Mouse (Mus musculus) layer of hippocampus, postnatal 25 days (tissue): Measurements from ENCODE around the gene Gm21887. TPM values are rescaled to one million over a fixed set of nuclear protein-coding genes. Genes with fewer than 3 reads are reported as not detected.
A peak's percentile ranks its signal among the peaks of the same experiment; 100 is the strongest.
"Not testable (repeated sequence)": the region's sequence is repeated elsewhere in the genome, so short reads cannot be mapped to it uniquely, and the experiment has no call there.

Experiments
- DNase-seq, 2 experiments: peaks; one replicate each; pipeline ENCODE4 v3.0.0; 2022; ENCODE audit warnings: mixed read lengths in 2 of 2, low spot score in 1 of 2; ENCODE audit errors: extremely low spot score in 1 of 2
- total RNA-seq, 2 experiments: library from RNA; stranded (reverse); gene quantifications; 2 replicates each; pipeline ENCODE4 v1.2.3; 2021

Gm21887 gene
- total RNA-seq, 2 experiments from 2014 or later, result 65.7 to 260 TPM

DNA sequence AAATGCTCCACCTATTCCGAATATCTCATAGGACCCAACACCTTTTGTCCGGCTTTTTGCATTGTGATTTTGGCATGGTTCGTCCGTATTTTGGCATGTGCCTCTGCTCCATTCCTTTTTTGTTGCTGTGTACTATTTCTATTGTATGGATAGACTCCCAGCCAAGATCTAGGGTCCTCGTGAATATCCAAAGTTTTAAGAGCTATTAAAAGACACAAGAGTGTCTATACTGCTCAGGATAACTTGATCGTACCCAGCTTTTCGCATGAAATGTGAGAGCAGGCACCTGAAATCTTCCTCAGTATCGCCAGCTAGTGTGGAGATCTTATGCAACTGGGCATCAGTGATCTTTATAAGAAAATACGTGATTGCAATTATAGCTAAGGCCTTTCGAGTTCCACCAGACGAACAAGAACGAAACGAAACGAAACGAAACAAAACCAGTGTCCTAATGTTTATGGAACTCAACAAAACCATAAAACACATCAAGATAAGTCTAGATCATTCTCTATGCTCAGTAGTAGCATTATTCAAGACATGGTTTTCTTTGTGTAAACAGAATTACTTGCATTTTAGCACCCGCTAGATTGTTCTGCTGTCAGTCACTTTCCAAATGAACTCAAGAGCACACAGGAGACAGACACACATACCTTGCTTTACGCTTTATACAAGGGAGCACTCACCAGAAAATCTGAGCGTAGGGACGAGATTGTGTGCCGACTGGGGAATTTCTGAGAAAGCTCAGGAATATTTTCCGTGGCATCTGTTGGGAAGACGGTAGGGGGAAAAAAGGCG is 26.7 kb upstream of the Gm21887 start:
- DNase-seq, result peak in 1 of 2 experiments; percentile 18

DNA sequence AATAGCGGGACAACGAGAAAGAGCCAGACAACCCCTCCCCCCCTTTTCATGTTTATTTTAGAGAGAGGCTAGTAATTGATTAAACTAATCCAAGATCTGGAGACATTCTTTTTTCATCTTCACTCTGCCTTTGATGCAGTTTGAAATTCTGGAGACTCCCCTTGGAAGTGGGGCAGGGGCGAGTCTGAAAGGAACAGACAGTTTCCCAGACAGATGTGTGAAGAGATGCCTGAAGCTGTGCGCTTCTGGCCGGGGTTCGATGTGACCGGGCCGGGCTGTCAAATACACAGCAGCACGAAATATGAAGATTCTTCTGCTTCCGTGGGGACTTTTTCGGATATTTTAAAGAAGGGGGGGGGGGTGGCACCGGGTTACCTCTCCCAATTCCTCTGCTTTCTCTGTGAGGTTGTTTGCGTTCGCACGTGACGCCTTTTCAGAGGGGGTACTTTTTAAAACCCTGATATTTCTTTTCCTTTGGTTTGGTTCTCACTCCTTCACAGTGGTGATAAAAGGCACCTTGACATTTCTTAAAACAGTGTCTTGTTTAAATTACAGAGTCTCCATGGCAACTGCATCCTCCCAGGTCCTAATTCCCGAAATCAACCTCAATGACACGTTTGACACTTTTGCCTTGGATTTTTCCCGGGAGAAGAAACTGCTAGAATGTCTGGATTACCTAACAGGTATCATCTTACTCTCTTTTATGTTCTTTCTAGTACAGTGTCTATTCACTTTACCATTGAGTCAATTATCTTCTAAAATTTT is 25.9 kb upstream of the Gm21887 start:
- peak in 1 of 2 experiments; percentile 21 for DNase-seq

DNA sequence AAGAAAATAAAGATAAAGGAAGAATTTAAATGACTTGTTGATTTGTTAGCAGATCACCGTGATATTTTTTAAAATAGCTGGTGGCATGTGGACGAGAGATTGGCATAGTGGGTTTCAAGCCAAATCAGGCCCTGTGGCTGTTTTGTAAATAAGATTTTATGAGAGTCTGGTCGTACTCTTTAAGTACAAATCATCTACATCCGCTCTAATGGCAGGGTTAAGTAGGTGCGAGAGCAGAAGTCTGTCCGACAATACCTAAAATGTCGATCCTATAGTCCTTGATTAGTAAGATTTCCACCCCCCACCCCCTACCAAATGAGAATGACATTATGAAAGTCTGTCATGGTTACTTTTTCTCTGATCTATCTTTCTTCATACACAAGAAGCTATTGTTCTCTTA is 25.1 kb upstream of the Gm21887 start:
- DNase-seq, result peak in 1 of 2 experiments; percentile 9

DNA sequence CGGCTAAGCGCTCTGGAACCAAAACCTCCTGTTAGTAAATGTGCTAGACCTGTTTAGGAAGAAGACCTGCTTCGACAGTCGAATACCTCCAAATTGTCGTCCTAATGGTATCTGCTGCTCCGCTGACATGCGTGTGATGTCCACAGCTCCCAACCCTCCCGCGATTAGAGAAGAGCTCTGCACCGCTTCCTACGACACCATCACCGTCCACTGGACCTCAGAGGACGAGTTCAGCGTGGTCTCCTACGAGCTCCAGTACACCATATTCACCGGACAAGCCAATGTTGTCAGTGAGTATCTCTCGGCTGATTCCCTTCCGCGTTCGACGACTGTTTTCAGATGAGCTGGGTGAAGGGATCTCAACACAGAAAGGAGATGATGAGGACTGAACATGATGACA is 24.6 kb upstream of the Gm21887 start:
- DNase-seq, result peak in 1 of 2 experiments; percentile 42

DNA sequence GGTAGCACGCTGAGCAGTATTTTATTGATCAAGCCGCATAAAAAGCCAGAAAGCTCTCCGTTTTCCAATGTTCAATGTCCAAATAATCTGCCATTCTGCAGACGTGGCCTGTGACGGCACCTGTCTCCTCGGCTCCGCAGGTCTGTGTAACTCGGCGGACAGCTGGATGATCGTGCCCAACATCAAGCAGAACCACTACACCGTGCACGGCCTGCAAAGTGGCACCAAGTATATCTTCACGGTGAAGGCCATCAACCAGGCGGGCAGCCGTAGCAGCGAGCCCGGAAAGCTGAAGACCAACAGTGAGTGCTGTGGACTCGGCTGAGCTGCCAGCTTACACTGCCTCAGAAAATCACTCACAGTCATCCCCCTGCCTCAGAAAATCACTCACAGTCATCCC is 23.7 kb upstream of the Gm21887 start:
- DNase-seq, result peak in 1 of 2 experiments; percentile 43

DNA sequence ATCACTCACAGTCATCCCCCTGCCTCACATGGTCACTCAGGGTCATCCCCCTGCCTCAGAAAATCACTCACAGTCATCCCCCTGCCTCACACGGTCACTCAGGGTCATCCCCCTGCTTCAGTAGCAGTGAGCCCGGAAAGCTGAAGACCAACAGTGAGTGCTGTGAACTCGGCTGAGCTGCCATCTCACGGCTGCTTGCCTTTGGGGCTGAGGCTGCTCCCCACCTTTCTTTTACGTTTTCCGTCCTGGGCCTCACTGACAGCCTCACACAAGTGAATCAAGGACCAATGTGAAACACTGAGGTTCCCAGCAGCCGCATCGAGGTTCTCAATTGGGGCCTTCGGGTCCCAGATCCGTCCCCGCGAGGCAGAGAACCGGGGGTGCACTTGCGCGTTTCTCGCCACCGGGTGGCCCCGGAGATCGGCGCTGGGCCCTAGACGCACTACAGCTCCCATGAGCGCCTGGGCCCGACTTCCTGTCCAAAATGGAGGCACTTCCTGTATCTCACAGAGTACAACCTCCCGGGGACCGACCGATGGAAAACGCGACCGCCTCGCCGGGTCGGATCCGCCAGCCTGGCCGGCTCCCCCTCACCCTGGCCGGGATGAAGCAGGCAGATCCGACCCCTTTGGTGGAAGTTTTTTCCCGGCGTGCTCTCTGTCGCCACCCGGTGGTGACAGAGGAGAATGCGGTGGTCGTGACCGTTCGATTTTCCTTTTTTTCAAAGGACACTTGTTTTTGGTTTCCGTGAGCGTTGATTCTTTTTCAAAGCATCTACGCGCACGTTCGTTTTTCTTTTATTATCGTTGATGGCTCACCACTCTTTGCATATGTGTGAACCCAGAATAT is 22.7 kb upstream of the Gm21887 start:
- DNase-seq, result peak; percentile 77 to 97

DNA sequence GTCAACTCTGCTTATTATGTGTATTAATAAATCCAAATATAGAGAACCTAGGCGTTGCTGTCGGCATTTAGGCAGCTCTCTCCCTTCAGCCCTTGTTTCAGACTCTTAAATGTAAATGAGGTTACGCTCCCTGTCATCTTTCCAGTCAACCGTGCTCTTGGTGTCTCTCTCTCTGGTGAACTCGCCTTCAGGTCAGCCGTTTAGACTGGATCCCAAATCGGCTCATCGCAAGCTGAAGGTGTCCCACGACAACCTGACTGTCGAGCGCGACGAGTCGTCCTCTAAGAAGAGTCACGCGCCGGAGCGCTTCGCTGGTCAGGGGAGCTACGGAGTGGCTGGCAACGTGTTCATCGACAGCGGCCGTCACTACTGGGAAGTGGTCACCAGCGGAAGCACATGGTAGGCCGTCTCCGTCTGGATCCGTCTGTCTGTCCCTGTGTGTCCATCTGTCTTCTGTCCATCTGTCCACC is 22.1 kb upstream of the Gm21887 start:
- DNase-seq, result peak; percentile 56 to 73

DNA sequence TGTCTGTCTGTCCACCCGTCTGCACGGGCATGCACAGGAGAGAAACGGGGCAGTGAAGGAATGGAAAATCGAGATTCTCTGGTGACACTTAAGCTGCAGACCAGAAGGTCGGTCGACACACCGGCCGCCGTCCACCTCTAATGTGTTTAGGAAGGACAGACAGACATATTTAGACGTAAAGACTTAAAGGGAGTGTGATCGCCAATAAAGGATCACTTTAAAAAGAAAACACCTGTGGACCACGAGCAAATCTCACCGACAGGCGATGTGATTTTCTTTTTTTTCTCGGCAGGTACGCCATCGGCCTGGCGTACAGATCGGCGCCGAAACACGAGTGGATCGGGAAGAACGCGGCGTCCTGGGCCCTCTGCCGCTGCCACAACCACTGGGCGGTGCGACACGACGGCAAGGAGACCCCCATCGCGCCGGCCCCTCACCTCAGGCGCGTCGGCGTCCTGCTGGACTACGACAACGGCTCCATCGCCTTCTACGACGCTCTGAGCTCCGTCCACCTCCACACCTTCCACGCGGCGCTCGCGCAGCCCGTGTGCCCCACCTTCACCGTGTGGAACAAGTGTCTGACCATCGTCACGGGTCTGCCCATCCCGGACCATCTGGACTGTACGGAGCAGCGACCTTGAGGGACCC is 20.8 kb upstream of the Gm21887 start:
- DNase-seq, result peak in 1 of 2 experiments; percentile 65

DNA sequence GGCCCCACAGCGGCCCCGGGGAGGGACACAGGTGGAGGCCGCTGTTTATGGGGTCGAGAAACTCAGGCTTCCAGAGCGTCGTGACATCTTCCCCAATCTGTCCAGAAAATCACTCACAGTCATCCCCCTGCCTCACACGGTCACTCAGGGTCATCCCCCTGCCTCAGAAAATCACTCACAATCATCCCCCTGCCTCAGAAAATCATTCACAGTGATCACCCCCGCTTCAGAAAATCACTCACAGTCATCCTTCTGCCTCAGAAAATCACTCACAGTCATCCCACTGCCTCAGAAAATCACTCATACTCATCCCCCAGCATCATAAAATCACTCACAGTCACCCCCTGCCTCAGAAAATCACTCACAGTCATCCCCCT is 20.3 kb upstream of the Gm21887 start:
- DNase-seq, result not testable (repeated sequence)

DNA sequence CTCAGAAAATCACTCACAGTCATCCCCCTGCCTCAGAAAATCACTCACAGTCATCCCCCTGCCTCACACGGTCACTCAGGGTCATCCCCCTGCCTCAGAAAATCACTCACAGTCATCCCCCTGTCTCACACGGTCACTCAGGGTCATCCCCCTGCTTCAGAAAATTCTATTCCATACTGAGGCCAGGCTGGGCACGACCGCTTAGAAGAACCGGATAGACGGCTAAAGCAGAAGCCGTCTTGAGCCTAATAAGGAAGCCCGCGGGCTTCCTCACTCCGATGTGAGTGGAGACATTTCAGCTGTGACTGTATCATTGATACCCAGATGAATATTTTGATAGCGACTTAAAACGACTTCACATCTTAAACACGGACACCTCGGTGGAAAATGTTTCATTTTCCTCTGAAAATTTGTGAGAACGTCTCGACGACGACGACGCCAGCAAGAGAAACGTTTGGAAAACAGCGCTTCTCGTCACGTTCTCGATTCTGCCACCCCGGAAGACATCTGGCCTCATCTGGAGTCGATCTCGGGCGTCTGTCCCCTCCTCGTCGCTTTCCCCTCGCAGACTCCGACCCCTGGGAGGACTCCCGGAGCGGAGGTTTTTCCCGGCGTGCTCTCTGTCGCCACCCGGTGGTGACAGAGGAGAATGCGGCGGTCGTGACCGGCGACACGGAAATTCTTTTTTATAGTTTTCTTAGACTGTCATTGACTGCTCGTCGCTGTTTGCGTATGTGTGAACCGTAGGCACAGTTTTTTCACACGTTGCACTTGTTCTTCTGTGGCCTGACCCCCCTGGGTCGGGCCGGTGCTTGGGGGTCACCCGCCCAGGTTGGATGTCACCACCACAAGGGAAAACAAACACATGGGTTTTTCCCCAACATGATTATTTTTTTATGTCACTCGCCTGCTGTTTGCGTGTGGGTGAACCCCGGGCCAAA is 19.5 kb upstream of the Gm21887 start:
- peak; percentile 90 to 92 for DNase-seq

DNA sequence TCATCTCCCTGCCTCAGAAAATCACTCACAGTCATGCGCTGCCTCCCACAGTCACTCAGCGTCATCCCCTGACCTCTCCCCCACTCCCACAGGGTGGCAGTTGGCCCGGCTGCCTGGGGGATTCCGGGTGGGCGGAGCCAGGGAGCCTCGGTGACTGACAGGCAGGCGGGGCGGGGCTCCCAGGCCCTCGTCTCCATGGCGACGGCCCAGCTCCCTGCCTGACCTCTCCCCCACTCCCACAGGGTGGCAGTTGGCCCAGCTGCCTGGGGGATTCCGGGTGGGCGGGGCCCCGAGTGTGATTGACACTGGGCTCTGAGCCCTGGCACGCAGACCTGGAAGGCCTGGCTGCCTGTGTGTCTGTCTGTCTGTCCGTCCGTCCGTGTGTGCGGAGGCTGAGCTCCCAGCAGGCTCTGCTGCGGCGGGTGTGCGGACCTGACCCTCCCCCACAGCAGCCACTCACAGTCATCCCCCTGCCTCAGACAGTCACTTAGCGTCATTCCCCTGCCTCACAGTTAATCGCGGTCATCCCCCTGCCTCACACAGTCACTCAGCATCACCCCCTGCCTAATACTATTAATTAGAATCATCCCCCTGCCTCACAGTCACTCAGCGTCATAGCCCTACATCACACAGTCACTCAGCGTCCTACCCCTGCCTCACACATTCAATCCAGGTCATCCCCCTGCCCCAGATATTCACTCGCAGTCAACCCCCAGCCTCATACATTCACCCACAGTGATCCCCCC is 18.2 kb upstream of the Gm21887 start:
- DNase-seq, result peak; percentile 77 to 100

DNA sequence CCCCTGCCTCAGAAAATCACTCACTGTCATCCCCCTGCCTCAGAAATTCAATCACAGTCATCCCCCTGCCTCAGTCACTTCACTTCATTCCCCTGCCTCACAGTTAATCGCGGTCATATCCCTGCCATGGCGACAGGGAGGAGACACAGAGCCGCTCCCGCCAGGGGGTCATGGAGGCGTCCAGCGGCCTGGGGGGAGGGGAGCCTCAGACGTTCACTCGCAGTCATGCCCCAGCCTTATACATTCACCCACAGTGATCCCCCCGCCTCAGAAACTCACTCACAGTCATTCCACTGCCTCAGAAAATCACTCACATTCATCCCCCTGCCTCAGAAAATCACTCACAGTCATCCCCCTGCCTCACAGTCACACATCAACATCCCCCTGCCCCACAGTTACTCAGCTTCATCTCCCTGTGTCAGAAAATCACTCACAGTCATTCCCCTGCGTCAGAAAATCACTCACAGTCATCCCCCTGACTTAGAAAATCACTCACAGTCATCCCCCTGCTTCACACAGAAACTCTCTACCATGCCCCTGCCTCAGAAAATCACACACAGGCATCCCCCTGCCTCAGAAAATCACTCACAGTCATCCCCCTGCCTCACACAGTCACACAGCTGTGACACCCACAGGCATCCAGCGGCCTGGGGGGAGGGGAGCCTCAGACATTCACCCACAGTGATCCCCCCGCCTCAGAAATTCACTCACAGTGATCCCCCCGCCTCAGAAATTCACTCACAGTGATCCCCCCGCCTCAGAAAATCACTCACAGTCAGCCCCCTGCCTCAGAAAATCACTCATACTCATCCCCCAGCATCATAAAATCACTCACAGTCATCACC is 17.2 kb upstream of the Gm21887 start:
- DNase-seq, result peak in 1 of 2 experiments; percentile 24

DNA sequence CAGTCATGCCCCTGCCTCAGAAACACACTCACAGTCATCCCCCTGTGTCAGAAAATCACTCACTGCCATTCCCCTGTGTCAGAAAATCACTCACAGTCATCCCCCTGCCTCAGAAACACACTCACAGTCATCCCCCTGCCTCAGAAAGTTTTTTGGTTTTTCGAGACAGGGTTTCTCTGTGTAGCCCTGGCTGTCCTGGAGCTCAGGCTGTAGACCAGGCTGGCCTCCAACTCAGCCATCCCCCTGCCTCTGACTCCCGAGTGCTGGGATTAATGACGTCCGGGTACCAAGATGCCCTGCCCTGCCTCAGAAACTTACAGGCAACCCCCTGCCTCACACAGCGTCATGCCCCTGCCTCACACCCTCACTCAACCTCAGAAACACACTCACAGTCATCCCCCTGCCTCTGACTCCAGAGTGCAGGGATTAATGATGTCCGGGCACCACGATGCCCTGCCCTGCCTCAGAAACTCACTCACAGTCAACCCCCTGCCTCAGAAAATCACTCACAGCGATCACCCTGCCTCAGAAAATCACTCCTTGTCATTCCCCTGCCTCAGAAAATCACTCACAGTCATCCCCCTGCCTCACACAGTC is 16.4 kb upstream of the Gm21887 start:
- DNase-seq, result peak in 1 of 2 experiments; percentile 28

DNA sequence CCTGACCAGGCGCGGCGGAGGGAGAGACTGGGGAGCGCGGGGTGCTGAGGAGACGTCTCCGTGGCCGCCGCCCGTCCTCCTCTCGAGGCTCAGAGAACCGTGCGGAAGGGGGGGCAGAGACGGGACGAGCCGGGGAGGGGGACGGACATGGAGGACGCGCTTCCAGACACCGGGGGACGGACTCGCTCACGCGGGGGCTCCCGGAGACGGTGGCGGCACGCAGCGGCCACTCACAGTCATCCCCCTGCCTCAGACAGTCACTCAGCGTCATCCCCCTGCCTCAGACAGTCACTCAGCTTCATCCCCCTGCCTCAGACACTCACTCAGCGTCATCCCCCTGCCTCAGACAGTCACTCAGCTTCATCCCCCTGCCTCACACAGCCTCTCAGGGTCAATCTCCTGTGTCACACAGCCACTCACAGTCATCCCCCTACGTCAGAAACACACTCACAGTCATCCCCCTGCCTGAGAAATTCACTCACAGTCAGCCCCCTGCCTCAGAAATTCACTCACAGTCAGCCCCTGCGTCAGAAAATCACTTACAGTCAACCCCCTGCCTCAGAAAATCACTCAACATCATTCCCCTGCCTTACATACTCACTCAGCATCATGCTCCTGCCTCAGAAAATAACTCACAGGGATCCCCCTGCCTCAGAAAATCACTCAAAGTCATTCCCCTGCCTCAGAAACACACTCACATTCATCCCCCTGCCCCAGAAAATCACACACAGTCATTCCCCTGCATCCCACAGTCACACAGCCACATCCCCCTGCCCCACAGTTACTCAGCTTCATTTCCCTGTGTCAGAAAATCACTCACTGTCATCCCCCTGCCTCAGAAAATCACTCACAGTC is 15.2 kb upstream of the Gm21887 start:
- peak in 1 of 2 experiments; percentile 63 for DNase-seq

DNA sequence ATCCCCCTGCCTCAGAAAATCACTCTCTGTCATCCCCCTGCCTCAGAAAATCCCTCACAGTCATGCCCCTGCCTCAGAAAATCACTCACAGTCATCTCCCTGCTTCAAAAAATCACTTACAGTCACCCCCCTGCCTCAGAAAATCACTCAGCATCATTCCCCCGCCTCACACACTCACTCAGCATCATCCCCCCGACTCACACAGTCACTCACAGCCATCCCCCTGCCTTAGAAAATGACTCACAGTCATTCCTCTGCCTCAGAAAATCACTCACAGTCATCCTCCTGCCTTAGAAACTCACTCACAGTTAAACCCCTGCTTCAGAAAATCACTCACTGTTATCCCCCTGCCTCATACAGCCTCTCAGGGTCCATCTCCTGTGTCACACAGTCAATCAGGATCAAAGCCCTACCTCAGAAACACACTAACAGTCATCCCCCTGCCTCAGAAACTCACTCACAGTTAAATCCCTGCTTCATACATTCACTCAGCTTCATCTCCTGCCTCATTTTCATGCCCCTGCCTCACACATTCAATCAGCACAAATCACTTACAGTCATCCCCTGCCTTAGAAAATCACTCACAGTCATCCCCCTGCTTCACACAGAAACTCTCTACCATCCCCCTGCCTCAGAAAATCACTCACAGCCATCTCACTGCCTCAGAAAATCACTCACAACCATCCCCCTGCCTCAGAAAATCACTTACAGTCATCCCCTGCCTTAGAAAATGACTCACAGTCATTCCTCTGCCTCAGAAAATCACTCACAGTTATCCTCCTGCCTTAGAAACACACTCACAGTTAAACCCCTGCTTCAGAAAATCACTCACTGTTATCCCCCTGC is 14.4 kb upstream of the Gm21887 start:
- peak in 1 of 2 experiments; percentile 26 for DNase-seq
